Mouse (Mus musculus) c-Kit-positive CD71-positive TER-119-negative erythroid progenitor cells, embryonic 14.5 days (primary cell): ENCODE measurements around the gene Teddm1a.
"Not testable (repeated sequence)": the region's sequence is repeated elsewhere in the genome, so short reads cannot be mapped to it uniquely, and the experiment has no call there.

Experiments used
- DNase-seq: peaks from one replicate; pipeline ENCODE4 v3.0.0-alpha.2; 2013; ENCODE audit warnings: low read depth

The Teddm1a gene

DNA sequence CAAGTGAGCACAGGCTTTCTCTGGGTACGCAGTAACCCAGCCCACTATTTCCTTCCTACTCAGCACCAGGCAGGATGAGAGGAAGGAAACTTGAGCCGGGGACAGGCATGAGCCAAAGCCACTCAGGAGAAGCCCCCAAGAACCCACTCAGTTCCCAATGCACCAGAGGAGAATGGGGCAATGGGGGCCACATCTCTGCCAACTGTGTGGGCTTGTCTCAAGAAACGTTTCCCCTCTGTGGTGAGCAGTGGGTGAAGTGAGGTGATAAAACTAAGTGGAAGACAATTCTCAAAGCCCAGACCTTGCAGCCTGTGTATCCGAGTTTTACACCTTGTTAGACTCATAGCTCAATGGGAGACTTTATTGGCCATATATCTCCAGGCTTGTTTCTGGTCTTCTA lies at the start of gene Teddm1a:
Gene Teddm1a, plus strand, starts transcription at position 301 of the 400 bp plus-strand sequence.
- DNase-seq: no peak

DNA sequence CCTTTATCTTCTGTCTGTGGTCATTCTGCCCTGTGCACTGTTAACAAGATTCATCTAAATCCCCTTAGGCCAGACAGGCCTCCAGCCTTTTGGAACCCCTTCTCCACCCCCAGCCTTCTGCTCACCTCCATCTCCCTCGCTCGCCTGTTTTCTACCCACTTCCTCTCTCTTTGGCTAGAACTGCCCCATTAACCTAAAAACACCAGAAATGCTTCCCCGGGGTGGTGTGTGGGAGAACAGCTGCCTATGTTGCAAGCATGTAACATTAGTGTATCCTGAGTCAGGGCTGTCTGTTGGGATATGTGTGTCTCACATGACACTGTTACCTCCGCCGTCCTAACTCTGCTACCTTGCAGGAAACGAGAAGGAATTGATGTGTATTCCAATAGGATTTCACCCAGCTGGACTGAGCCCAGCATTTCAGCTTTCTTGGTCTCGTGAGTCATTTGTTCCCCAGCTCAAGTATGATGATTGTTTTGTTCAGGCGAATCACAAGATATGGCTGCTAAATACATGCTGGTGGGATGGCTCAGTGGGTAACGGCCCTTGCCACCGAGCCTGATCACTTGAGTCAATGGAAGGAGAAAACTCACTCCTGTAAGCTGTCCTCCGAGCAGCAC lies 49.3 kb upstream of the Teddm1a start:
- no peak for DNase-seq

DNA sequence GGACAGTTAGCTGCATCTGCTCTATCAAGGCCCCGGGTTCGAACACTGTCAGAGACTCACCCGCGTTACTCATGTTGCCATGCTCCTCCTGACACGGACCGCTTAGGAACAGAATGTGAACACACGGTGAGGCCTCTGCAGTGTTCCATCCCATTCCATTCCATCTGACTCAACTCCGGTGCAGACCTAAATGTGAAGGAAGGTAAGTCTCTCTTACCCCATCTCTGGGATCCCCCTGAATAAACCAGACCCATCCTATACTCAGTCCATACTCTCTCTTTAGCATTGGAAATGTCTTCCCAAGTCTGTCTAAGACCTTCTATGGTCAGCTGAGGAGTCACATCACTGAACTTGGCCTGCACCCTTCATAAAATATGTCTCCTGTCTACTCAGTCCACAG lies 47.5 kb upstream of the Teddm1a start, which contains the start of gene Rgsl1:
Gene Rgsl1, minus strand, starts transcription at position 101 of the 400 bp plus-strand sequence.
- no peak for DNase-seq

DNA sequence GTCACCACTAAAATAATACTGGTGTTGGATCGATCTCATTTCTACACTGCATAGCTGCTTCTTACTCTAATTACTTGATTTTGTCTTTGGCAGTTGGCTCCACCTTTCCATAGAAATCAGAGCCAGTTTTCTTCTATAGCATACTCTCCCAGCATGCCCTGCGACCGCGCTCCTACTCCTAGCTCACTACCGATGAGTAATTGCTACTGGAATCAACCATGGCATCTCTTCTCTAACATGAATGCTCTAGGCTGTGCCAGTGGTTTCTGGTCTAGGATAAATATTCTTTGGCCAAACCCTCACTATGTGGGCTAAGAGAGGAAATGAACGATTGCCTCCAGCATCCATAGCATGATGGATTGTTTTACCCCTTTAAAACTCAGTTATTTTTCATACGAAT lies 45.1 kb upstream of the Teddm1a start:
- no peak for DNase-seq

DNA sequence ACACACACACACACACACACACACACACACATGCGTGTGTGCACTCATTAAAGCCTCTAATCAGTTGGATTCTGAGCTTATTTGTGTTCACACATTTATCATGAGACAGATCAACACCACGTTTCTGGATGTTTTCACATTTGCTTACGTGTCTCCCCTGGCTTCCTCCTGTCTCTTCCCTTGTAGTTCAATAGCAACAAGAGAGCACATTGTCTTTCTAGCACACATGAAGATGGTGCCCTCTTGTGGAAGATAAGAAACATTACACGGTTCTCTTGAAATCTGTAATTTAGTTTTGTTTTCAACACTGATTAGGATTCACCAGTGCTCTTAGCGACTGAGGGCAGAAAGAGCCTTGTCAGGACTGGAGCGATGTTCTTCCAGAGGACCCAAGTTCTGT lies 44.7 kb upstream of the Teddm1a start:
- no peak for DNase-seq

DNA sequence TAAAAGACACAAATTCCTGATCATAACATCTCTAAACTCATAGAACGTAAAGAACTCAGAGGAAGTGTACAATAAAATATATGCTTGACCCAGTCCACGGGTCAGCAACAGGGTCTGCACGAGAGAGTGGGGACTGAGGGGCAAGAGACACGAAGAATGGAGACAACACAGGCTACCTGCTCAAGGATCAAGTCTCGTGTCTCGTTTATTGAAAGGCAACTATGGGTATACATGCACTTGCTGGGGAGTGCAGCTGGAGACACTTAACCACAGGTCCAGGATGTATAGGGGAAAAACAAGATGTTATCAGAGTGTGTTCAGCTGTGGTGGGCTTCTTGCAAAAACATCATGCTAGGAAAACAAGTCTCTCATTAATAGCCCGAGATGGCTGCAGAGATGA lies 38.8 kb upstream of the Teddm1a start:
- DNase-seq: not testable (repeated sequence)

DNA sequence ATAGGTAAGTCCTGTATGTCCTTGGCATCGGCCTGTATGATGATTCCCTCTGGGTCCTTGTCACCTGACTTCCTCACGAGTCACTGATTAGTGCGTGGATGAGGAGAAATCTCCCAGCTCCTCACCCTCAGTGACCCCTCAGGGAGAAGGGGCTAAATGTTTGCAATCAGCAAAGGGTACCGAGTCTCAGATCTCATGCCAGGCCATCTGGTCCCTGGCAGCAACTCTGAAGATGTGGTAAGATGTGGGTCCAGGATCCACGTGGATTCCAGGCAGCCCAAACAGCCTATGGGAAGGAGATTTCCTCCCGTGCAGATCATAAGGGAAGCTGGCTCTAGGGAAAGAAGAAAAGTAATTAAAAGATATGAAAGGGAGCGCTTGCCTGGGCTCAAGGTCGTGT lies 35.6 kb upstream of the Teddm1a start:
- DNase-seq: no peak

DNA sequence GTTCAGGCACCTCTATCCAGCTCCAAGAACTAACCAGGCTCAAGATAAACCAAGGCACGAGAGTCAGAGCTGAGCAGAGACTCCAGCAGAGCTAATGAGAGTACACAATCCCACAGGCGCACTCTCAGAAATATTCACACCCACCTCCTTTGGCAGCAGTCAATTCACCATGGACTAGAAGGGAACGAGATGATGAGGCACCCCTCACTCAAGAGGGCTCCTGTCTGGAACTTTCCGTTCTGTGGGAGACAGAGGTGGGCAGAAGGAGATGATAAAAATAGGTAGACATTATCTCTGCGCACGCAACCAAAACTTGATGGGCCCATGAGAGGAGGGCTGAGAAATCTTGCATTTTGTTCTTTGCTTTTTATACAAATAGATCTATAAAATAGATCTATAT lies 17.5 kb upstream of the Teddm1a start, which contains the start of gene Teddm1b:
Gene Teddm1b, plus strand, starts transcription at position 301 of the 400 bp plus-strand sequence.
- no peak for DNase-seq

DNA sequence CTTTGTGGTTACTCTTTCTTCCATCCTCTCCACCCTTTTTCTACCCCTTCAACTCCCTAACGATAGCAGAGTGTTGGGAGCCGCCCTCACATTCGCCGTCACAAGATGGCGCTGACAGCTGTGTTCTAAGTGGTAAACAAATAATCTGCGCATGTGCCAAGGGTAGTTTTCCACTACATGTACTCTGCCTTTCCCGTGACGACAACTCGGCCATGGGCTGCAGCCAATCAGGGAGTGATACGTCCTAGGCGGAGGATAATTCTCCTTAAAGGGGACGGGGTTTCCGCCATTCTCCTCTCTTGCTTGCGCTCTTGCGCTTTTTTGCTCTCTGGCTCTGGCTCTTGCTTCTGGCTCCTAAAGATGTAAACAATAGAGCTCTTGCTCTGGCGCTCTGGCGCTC lies 11.2 kb upstream of the Teddm1a start:
- DNase-seq: not testable (repeated sequence)

DNA sequence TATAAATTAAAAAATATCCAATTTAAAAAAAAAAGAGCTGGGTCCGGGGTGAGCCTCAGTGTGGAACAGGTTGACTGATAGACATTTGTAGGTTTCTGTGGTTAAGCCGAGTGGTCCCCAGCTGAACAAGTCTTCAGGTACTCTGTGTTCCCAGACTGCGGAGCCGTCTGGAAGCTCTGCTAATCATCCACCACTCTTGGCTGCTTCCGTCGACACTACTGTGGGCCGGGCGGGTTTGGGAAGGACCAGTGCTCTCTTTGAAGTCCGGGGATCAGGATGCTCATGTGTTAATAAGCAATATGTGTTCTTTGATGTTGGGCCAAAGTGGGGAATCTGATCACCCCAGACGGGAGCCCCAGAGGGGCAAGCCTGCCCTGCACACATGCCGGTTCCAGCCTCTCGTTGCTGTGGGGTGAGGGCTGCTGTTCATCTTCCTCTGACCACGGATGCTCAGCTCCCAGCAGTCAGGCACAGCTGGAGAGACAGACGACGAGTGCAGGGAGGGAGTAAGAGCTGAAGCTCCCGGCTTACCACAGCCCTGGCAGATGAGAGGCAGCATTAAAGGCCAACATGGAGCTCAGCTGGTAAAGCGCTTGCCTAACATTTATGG lies 5.4 kb upstream of the Teddm1a start:
- no peak for DNase-seq

DNA sequence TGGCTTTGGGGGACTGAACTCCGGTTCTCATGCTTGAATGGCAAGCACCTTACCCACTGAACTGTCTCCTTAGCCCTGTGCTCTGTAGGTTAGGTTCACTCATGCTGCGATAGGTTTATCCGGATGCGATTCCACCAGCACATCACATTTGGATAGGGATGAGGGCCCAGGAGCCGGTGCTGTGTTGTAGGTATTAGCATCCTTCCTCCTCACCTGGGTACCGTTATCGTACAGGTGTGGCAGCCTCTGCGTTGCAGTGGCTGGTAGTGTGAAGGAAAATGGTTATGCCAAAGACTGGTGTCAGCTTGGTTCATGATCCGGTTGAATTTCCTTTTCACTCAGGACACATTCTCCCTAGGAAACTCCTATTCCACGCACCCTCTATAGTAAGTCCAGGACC lies 1.4 kb upstream of the Teddm1a start:
- no peak for DNase-seq

DNA sequence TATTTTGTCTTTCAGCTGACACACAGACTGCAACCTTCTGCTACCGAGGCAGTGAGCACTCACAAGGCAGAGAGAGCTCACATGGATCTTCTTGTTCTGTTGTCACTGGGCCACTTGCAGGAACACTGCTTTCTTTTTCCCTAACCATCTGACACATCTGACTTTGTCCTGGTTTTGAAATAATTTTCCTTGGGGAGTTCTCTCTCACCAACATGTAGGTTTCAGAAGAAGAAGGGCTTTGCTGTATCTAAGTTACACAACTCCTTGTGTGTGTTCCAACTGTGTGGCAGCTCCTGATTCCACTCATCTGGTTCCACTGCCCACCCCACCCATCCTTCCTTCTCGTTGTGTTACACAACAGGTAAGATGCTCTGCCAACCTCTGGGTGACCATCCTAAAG lies 2.2 kb downstream of the Teddm1a start:
- DNase-seq: no peak

DNA sequence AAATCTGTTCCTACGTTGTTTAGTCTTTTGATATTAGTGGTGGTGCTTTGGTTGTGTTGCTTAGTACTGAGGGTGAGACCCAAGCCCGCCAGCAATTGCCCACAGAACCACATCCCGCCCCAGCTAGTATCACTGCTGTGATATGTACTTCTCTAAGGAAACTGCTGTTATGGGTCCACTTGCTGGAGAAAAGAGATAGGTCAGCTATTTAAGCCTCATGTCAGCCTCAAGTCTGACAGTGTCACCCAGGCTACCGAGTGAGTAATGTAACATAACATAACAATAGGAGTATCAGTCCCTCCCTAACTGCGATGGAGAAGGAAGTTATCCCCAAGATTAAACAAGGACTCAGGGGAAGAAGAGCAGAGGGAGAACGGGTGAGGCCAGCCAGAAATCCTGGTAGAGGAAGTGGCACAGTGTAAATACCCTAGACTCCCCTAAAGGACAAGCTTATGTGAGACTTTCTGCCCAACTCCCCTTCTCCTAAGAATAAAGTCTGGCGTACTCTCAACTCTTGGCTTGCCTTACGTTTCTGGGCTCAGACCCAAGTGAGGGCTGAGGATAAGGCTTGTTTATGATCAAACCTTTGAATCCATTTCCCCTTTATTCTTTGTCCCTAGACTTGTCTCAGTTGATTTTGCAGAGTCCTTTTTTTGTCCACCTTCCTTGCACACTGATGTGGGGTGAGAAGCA lies 2.8 kb downstream of the Teddm1a start:
- DNase-seq: no peak

DNA sequence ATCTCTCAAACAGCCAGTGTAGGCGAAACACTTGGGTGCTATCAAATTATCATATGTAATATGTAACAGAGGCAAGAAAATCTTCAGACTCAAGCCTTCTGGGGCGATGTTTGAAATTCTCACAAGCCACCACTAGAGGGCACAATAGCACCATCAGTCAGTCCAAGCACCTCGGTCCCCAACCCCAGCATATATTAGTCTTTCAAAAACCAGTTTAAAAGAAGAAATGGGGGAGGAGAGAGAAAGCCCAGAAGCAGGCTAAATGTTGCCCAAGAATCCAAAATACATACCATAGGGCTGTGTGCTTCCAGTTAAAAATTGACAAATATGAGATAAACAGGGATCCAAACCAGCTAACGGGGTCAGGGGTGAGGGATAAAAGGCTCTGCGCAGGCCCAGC lies 3.4 kb downstream of the Teddm1a start:
- DNase-seq: no peak

DNA sequence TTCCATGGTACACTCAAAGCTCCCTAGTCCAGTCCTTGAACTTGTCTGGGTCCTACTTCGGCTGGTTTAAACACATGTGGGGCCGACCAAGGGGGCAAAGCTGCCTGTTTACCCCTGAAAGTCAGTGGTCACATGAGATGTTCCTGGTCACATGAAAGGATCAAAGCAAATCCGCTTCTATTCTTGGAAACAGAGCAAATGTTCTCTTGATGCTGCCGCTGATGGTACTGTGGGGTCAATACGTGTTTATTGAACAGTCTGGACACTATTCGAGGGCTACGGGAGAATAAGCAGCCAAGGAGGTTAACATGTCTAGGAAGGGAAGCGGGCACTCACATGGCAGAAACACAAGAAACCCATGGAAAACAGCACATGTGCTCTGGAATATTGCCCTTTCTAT lies 5.7 kb downstream of the Teddm1a start:
- no peak for DNase-seq

DNA sequence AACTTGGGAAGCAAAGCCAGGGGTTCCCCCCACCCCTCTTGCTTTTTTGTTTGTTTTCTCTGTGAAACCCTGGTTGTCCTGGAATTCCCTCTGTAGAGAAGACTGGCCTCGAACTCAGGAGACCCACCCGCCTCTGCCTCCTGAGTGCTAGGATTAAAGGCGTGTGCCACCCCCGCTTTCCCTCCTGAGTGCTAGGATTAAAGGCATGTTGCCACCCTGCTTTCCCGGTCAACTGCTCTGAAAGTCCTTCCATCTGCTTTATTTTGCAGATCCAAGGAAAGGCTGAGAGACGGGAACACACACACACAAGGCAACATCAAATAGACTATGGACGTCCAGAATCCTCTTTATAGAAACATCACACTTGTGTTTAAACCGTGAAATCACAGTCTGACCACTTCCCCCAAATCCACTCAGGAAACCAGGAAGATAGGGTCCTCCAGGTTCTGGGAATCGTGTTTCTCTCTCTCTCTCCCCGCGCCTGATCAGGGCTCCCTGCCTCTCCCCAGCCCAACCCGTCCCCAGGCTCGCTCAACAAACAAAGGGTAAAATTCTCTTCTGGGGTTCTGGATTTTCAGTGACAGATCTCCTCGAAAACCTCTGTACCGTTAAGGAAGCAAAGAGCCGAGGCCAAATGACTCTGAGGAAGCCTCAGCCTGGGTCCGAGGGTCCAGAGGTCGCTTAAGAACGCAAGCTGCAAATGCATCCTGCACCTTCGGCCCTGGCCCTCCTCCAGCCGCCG lies 7.6 kb downstream of the Teddm1a start:
- DNase-seq: no peak

DNA sequence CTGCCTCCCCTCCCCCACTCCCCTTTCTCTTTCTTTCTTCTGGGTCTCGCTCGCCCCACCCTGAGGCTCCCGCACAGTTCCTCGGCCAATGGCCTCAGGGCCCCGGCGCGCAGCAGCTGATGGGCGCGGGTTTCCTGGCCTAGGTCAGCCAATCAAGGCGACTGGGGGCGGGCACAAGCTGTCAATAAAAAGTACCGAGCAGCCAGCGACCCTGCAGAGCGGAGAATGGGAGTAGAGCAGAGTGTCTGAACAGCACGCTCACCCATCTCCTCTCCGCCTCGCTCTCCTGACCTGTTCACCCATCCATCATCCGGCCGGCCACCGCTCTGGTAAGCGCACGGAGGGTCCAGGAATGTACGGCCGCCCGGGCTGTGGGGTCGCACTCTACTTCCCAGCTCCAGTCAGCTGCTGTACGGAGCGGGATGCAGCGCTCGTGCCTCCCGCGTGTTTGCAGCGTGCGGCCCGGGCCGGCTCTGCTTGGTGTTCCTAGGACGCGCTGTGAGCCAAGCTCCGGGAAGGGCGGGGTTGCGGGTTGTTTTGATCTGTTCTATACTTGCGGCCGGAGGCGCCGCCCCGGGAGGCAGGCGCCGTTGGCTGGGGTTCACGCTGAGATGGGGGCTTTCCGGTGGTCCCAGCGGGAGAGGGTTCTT lies 8.3 kb downstream of the Teddm1a start, which contains the start of the genes Glul and Teddm2:
Gene Glul, plus strand, starts transcription at position 214 of the 650 bp plus-strand sequence.
Gene Teddm2, minus strand, starts transcription at position 498 of the 650 bp plus-strand sequence.
- peak; percentile 87 for DNase-seq

DNA sequence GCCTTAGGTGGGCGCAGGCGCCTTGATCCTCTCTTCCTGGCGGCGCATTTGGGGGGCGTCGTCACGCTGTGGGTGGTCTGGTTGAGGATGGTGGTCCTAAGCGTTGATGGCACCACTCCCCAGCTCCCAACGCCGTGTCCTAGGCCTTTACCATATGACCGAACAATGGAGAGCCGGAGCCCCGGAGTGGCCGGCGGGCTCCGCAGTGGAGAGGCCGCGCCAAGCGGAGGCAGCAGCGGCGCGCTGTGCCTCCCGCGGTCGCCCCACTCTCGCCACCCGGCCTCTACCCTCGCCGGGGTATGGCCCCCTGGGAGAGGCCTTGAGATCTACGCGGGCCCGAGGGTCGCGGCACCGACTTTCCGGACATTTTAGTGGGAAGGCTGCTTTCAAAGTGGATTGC lies 8.8 kb downstream of the Teddm1a start:
- no peak for DNase-seq

DNA sequence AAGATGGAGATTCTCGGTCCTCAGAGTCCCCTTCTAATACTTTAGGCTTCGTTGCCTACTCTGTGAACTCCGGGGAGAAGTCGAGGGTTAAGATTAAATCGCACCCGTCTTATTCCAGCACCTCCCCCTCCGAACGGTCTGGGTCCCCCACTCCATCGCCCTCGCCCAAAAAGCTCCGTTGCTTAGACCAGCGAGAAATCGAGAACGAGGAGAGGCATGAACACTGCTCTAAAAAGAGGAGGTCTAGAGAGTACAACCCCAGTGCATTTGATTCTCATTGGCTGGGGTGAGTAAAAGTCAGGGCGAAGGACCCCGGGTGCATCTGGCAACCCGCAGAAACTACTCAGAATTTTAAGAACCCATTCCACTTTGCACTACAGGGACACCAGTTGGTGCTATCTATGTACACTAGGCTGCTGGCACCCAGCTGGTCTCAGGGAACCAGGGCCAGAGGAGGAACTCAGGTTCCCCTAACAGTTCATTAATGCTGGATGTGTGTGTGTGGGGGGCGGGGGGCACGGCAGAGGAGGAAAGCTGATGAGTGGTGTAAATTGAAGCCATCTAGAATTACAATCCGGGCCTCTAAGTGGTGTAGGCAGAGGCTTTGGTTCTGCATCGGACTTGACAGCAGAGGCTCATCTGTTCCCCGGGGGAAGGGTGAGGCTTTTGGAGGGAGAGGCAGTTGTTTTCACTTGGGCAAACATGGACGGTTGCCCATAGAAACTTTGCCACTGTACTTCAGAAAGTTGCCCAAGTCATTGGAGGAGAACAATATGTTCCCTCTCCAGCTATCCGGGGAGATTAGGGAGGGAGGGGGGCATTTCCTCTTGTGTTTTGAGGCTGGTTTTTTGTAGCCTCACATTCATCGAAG lies 9.6 kb downstream of the Teddm1a start:
- no peak for DNase-seq

DNA sequence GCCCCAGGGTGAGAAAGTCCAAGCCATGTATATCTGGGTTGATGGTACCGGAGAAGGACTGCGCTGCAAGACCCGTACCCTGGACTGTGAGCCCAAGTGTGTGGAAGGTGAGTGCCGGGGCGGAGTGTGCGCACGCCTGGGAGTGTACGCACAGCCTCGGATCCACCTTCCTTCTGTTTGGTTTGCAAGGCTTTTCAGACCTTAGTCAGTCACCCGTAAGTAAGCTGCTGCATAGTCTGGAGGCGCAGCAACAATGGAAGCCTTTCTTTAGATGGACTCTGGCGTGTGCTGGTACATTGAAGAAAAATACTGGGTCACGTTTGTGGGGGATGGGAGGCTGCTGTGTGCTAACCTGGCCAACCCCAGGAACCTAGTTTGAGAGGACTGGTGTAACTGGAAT lies 11.5 kb downstream of the Teddm1a start:
- DNase-seq: no peak

DNA sequence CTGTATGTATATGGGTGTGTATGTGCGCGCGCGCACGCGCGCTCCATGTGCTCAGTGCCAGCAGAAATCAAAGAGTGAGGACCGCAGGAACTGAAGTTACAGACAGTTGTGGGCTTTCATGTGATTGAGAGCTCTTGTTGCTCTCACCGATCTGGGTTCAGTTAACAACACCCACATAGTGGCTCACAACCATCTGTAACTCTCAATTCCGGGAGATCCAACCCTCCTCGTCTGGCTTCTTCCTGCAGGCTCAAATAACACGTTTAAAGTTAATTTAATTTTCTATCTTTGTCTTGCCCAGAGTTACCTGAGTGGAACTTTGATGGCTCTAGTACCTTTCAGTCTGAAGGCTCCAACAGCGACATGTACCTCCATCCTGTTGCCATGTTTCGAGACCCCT lies 12.7 kb downstream of the Teddm1a start:
- no peak for DNase-seq
